Mouse (Mus musculus) erythroblast, embryonic 14.5 days (primary cell): ENCODE measurements around the gene 4930402K13Rik. TPM values are rescaled to one million over a fixed set of nuclear protein-coding genes. Genes with fewer than 3 reads are reported as not detected.
"Not testable (repeated sequence)": the region's sequence is repeated elsewhere in the genome, so short reads cannot be mapped to it uniquely, and the experiment has no call there.

Experiments used
- H3K27me3 ChIP-seq: 2 replicates; pipeline ENCODE4 v1.6.1; 2012; ENCODE audit warnings: inconsistent platforms; ENCODE audit not compliant: control insufficient read depth
- H3K36me3 ChIP-seq: 2 replicates; pipeline ENCODE4 v1.6.1; 2012; ENCODE audit warnings: mild to moderate bottlenecking, inconsistent platforms; ENCODE audit not compliant: control insufficient read depth
- H3K4me1 ChIP-seq: 2 replicates; pipeline ENCODE4 v1.6.1; 2012; ENCODE audit warnings: inconsistent platforms; ENCODE audit not compliant: control insufficient read depth
- H3K4me3 ChIP-seq: replicated peaks from 2 replicates; pipeline ENCODE3; 2012; ENCODE audit warnings: moderate library complexity, mild to moderate bottlenecking, inconsistent platforms
- H3K9me3 ChIP-seq: 2 replicates; pipeline ENCODE4 v1.6.1; 2012; ENCODE audit warnings: low read length, inconsistent platforms, mixed read lengths; ENCODE audit not compliant: control insufficient read depth
- GATA1 ChIP-seq: IDR thresholded peaks from 2 replicates; pipeline ENCODE4 v1.6.1; 2012; ENCODE audit warnings: low read length, inconsistent platforms, mixed read lengths
- TAL1 ChIP-seq: IDR thresholded peaks from 3 replicates; pipeline ENCODE4 v1.6.1; 2012; ENCODE audit warnings: low read length, inconsistent platforms, mixed read lengths
- polyA plus RNA-seq: library from polyadenylated mRNA; stranded (reverse); fragments of >175 nt; gene quantifications from 2 replicates; pipeline ENCODE4 v1.2.3, GENCODE M21; 2012

The 4930402K13Rik gene
- not detected in 2 replicates for polyA plus RNA-seq

DNA sequence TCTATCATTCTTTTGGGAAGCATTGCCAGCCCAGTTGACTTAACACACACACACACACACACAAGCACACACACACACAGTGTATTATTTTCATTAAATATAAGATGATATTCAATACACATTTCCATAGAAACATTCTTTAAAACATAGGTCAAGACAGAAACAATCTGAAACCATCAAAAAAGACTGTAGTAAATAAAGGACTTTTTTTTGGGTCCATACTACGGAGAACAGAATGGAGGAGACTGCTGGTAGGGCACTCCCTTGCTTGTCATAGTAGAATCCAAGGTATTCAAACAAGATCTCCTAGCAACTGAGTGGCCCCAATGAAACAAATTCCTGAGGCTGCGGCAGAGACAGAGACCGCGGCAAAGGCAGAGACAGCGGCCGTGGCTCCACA is at the start of gene 4930402K13Rik:
4930402K13Rik (plus strand) TSS at position 301 of the 400 bp plus-strand sequence.
- no peaks in the 10 kb centered on the region for H3K27me3 ChIP-seq
- H3K4me3 ChIP-seq, result no peak within 1 kb of the TSS
- no peaks in the 10 kb centered on the region for H3K4me1 ChIP-seq
- TF ChIP-seq GATA1, result no peak
- TF ChIP-seq TAL1, result no peak
- H3K36me3 ChIP-seq, result no peaks in the 10 kb centered on the region
- H3K9me3 ChIP-seq, result no peaks in the 10 kb centered on the region

DNA sequence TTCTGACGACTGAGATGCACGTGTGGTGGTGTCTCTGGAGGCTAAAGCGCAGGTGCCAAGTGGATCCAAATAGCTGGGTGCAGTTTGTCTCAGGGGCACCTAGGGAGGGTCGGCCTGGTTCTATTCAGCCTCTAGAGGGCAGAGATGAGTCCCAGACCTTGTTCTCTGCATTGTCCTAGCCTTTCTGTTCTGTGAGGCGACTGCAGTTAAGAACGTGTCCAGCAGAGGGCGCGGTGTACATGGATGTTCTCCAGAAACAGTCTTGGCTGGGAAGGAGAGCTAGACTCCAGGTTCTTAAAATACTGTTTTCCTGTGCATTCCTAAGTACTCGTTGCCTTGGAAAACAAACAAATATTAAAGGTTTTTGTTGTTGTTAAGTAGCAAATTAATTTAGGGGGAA is 43.4 kb upstream of the 4930402K13Rik start:
- peaks cover 12% of the 10 kb centered on the region for H3K9me3 ChIP-seq
- H3K27me3 ChIP-seq, H3K4me3 ChIP-seq, H3K36me3 ChIP-seq, H3K4me1 ChIP-seq: not testable (repeated sequence)

DNA sequence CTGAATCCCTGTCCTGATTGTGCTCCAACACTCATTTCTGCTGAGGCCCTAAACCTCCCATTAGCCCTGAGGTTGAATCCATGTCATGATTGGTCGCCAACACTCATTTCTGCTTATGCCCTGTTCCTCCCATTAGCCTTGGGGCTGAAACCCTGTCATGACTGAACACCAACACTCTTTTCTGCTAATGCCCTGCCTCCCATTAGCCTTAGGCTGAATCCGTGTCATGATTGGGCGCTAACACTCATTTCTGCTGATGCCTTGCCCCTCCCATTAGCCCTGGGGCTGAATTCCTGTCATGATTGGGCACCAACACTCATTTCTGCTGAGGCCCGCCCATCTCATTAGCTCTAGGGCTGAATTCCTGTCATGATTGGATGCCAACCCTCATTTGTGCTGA is 42.3 kb upstream of the 4930402K13Rik start:
- H3K36me3 ChIP-seq, result no peaks in the 10 kb centered on the region
- TF ChIP-seq TAL1 (no peak), GATA1 (no peak)
- H3K4me1 ChIP-seq, result no peaks in the 10 kb centered on the region
- H3K9me3 ChIP-seq, result peaks cover 12% of the 10 kb centered on the region
- H3K27me3 ChIP-seq, result no peaks in the 10 kb centered on the region
- no peak overlapping the region for H3K4me3 ChIP-seq

DNA sequence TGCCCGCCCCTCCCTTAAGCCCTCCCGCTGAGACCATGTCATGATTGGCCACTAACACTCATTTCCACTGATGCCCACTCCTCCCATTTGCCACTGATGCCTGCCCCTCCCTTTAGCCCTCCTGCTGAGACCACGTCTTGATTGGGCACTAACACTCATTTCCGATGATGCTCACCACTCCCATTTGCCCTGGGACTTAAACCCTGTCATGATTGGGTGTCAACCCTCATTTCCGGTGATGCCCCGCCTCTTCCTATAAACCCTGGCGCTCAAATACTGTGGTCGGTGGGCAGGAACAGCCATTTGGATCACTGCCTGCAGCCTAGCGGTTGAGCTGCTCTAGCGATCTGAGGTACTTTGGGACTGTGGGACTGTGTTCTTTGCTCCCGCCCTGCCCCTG is 41.6 kb upstream of the 4930402K13Rik start, which contains the start of gene Fthl17f:
Fthl17f (plus strand) TSS at position 301 of the 400 bp plus-strand sequence.
- not testable (repeated sequence) for H3K4me1 ChIP-seq, H3K27me3 ChIP-seq, H3K4me3 ChIP-seq, H3K36me3 ChIP-seq
- peaks cover 12% of the 10 kb centered on the region for H3K9me3 ChIP-seq

DNA sequence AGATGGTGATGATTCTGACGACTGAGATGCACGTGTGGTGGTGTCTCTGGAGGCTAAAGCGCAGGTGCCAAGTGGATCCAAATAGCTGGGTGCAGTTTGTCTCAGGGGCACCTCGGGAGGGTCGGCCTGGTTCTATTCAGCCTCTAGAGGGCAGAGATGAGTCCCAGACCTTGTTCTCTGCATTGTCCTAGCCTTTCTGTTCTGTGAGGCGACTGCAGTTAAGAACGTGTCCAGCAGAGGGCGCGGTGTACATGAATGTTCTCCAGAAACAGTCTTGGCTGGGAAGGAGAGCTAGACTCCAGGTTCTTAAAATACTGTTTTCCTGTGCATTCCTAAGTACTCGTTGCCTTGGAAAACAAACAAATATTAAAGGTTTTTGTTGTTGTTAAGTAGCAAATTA is 26.7 kb upstream of the 4930402K13Rik start:
- not testable (repeated sequence) for H3K4me1 ChIP-seq

DNA sequence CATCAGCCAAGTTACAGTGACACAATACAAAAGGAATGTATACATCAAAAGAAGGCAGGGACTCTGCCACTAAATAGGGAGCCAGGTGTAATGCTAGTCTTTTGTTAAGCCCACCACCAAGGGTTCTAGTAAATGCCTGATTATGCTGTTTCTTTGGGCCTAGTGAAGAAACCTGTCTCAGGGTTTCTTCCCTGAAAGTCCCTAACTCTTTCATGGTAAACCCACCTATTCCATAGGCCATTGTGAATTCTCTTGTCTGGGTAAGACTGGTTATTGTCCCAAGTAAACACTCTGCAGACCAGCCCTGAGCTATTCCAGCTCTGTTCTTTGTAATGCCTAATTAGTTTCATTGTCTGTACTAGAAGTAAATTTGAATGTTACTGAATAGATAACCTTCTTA is 9.3 kb upstream of the 4930402K13Rik start:
- H3K9me3 ChIP-seq, H3K4me1 ChIP-seq, H3K27me3 ChIP-seq, H3K36me3 ChIP-seq, H3K4me3 ChIP-seq: not testable (repeated sequence)

More for the DNA sequence above, 26.7 kb upstream of the 4930402K13Rik start:
- H3K4me3 ChIP-seq, H3K9me3 ChIP-seq, H3K27me3 ChIP-seq, H3K36me3 ChIP-seq: not testable (repeated sequence)

DNA sequence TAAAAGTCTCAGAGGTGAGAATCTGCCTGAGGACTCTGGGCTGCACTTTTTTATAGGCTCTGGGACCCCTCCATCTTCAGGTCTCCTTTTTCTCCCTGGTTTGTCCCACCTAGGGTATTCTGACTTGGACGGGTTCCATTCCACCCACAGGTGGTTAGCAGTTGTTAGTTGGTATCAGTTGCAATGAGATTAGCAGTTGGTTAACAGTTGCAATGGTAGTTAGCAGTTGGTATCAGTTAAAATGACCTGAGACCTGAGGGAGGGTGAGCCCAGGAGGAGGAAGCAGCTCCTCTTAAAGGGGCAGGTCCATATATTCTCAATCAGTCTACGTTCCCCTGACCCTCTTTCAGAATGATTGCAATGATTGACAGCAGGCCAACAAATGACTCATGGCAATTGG is 6.0 kb downstream of the 4930402K13Rik start:
- Histone ChIP-seq H3K4me1 (no peaks in the 10 kb centered on the region), H3K9me3 (no peaks in the 10 kb centered on the region), H3K4me3 (no peak overlapping the region), H3K27me3 (no peaks in the 10 kb centered on the region), H3K36me3 (no peaks in the 10 kb centered on the region)
- TF ChIP-seq TAL1, result no peak
- TF ChIP-seq GATA1, result no peak

DNA sequence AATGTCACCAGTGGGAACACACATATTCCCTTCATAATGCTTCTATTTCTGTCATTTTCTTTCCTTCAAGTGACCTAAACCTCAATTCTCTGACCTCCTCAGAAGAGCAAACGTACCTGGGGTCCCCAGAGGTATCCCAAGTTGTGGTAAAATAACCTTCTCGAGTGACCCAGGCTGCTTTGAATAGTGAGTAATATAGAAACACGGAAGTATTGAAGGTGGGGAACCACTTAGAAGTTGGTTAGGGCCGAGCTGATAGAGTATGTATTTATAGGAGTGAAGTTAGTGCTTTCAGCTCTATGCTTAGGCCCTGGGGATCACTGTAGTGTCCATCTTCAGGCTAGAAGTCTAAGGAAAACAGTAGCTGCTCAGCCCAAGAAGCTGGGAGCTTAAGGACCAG is 20.6 kb downstream of the 4930402K13Rik start:
- no peaks in the 10 kb centered on the region for H3K4me1 ChIP-seq
- no peak for TF ChIP-seq TAL1
- no peak for TF ChIP-seq GATA1
- H3K4me3 ChIP-seq, result no peak overlapping the region
- no peaks in the 10 kb centered on the region for H3K9me3 ChIP-seq
- H3K27me3 ChIP-seq, result no peaks in the 10 kb centered on the region
- no peaks in the 10 kb centered on the region for H3K36me3 ChIP-seq

GRCm38 (mm10) chrX:9128317-9128831 is 24.0 kb downstream of the 4930402K13Rik start:
- no peaks in the 10 kb centered on the region for H3K36me3 ChIP-seq
- TF ChIP-seq GATA1 (no peak), TAL1 (no peak)

GRCm38 (mm10) chrX:9139290-9139948 is 35.1 kb downstream of the 4930402K13Rik start:
- TF ChIP-seq TAL1 (no peak), GATA1 (no peak)
- Histone ChIP-seq H3K9me3 (no peaks in the 10 kb centered on the region), H3K4me1 (no peaks in the 10 kb centered on the region), H3K27me3 (no peaks in the 10 kb centered on the region), H3K4me3 (no peak overlapping the region), H3K36me3 (no peaks in the 10 kb centered on the region)

More at GRCm38 (mm10) chrX:9128317-9128831, 24.0 kb downstream of the 4930402K13Rik start:
- H3K4me1 ChIP-seq, result no peaks in the 10 kb centered on the region
- H3K27me3 ChIP-seq, result no peaks in the 10 kb centered on the region
- no peak overlapping the region for H3K4me3 ChIP-seq
- H3K9me3 ChIP-seq, result no peaks in the 10 kb centered on the region
